Mouse (Mus musculus): ENCODE results near the gene Psmb6.
"Not testable (repeated sequence)": the region's sequence is repeated elsewhere in the genome, so short reads cannot be mapped to it uniquely, and the experiment has no call there.

The Psmb6 gene

DNA sequence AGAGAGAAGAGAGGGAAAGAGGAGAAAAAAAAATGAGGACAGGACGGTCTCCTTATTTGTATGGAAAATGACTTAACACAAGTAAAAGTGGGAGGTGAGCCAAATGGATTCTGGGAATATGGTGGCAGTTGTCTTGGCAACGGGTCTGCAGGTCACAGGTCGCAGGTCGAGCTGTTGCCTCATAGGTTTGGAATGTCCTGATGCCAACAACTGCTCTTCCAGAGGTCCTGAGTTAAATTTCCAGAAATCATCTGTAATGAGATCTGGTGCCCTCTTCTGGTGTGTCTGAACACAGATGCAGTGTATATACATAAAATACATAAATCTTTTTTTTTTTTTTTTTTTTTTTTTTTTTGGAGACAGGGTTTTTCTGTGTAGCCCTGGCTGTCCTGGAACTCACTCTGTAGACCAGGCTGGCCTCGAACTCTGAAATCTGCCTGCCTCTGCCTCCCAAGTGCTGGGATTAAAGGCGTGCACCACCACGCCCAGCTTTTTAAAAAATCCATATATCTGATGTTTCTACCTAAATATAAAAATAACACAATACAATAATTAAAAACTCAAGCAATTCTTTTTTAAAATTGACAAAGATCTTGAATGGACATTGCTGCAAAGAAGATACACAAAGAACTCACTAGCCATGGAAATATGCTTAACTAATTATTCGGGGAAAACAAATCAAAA lies 1.7 kb upstream of the Psmb6 start:
- DNase-seq, result not testable (repeated sequence)

DNA sequence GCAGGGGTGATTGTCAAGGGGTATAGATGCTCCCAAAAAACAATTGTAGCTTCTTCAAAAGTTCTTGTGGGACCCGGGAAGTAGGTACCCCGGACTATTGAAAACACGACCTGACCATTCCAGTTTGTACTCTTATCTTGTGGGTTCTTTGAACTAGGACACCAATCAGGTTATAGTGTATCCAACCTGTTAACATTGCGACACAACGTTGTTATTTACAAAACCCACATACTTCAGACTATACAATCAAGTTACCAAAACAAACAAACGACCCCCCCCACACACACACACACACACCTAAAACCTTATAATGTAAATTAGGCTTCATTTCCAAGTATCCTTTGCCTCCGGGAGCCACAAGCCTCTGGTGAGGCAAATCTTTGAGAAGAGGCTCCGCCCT lies 385 bp upstream of the Psmb6 start:
- DNase-seq, result no peak

DNA sequence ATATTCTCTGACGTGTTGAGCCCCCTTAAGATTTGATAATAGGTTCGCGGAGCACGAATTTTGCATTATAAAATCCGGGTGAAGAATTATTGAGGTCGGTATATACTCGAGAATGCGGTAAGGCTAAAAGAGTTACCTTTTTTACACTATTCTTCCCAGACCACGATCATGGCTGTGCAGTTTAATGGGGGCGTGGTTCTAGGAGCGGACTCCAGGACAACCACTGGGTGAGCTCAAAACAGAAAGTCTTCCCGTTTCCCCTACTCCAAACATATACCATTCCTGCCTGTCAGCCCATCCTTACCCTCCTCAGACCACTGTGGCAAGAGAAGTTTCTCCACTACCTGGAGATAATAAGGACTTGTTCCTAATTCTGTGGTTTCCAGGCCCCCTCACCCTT lies 559 bp downstream of the Psmb6 start:
- no peak for DNase-seq

DNA sequence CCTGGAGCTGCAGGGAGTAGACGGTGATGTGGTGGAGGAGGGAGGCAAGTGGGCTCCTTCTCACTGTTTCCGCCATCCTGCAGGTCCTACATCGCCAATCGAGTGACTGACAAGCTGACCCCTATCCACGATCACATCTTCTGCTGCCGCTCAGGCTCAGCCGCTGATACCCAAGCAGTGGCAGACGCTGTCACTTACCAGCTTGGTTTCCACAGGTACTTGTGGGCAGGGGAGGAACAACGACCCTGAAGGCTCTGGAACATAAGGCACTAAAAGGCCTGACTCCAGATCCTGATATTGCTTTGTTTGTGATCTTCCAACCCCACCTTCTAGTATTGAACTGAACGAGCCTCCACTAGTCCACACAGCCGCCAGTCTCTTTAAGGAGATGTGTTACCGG lies 1.0 kb downstream of the Psmb6 start:
- DNase-seq, result no peak

DNA sequence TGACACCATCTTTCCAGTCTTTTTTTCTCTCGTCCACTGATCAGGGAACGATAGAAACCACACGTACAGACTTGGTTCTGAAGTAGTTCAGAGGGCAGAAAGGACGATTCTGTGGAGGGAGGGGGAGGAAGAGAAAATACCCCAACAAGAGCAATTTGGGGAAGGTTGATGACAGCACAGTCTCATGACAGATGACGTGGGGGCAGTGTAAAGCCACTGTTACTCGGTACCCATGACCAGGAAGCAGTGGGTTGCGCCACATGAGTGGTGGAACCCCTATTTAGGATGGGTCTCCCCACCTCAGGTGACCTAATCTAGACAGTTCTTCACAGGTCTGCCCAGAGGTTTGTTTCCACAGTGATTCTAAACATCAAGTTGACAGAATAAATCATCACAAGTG lies 3.4 kb downstream of the Psmb6 start:
- no peak for DNase-seq

DNA sequence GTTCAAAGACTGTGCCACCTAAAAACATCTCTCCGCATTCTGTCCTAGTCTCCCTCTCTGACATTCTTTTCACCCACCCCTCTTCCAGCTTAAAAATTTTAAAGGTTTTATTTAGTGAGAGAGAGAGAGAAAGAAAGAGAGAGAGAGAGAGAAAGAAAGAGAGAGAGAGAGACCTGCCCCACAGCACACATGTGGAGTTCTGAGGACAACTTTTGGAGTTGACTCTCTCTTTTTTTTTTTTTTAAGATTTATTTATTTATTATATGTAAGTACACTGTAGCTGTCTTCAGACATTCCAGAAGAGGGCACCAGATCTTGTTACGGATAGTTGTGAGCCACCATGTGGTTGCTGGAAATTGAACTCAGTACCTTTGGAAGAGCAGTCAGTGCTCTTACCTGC lies 5.9 kb downstream of the Psmb6 start:
- not testable (repeated sequence) for DNase-seq

DNA sequence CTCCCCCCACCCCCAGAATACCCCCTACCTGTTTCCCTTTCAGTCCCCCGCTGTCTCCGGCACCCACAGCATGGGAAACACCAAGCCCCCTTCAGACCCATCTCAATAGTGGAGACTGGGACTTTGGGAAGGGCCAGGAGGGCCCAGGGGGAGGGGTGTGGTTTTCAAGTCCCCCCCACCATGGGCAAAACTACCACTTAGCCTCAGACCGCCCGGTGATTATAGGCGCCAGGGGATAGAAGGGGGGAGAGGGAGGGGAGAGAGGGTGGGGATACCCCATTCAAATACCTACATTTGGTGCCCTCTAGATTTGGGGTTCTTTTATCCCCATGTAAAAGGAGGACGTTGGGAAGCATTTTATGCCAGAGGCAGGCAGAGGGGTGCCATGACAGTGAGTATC lies 7.7 kb downstream of the Psmb6 start, which contains the start of gene Gm40193:
TSS of gene Gm40193 (minus strand) at position 101 of the 400 bp plus-strand sequence.
- no peak for DNase-seq

DNA sequence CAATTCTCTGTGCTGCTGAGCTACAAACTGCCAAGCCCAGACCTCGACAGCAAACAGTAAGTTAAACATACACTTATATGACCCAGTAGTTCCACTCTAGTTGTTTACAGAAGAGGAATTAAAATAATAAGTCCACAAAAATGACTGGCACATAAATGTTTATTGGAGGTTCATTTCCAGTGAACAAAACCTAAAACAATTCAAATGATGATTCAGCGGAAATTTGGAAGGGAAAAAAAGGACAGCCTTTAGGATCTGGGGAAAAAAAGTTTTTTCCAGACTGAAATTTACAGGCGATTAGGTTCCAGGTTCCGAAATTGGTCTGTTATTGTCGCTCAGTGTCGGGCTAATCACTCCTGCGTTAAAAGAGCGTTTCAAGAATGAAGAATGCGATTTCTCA lies 14.3 kb downstream of the Psmb6 start:
- no peak for DNase-seq

DNA sequence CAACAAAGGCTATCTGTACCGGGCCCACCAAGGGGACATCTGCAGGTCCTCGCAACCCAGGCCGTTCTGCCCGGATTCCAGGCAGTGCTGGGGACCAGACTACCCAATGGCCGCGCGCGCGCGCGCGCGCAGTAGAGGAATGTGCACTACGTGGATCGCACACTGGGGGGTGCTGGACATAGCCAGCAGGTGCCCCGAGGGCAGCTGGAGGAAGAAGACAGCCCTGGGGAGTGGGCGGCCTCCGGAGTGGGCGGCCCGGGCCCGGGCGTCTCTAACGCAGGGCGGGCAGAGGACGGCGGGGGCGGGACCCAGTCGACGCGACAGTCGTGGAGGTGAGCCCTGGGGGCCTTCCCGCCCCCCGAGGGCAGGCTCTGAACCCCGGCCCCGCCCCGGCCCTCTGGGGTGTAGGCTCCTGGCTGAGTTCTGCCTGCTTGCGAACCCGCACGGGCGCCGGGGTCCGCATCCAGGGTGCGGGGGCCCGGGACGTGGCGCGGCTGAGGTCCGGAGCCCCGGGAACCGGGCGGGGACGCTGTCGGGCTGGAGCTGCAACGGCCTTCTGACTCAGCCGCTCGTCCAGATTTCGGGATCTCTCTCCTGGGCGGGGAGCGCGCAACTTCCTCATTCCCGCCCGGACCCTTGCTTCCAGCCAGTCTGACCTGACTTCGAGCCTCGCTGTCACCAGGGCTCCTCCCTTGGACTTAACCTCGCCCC lies 14.9 kb downstream of the Psmb6 start, which contains the start of gene Pld2:
TSS of gene Pld2 (plus strand) at position 188 of the 711 bp plus-strand sequence.
- peak; percentile 95 for DNase-seq

DNA sequence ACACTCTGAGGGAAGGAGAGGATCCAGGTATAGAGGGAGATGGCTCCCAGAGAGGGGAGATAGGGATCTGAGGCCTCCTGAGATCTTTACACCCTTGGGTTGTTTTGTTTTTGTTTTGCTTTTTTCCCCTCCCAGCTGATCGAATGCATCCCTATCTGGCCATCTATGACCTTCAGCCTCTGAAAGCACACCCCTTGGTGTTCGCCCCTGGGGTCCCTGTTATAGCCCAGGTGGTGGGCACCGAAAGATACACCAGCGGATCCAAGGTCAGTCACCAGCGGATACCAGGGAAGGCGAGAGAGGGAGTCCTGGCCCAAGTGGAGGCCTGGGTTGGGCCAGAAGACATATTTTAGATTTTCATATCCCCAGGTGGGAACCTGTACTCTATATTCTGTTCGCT lies 15.8 kb downstream of the Psmb6 start:
- no peak for DNase-seq

DNA sequence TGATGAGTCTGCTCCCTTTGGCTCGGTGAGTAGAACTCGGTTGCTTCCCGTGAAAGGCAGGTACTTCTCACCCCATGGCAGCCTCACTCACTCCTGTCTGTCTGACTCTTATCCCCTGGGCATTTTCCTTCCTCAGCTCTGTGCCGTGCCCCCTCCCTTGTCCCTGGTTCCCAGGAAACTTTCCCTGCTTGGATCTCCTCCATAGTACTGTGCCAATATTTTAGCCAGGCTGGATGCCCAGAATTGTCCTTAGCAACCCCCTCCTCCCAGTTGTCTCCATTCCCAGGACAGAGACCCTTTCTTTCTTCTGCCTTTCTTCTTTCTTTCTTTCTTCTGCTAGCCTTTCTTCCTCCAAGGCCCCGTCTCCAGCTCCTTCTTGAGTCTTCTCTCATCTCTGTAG lies 16.2 kb downstream of the Psmb6 start:
- DNase-seq, result no peak

DNA sequence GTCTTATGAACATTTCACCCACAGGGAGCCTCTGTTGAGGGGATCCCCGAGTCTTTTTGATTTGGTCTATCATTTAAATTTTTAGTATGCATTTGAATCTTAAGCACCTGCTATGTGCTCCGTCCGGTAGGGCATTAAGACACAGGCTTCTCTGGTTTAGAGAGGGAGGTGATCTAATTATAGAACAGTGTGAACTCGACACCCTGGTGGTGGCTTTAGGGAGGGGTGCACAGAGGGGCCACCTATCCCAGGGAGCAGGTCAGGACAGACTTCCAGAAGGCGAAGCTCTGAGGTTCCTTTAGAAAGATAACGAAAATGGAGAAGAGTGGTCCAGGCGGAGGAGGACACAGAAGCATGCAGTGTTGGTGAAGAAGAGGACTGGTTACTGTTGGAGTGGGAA lies 19.3 kb downstream of the Psmb6 start:
- DNase-seq, result no peak

DNA sequence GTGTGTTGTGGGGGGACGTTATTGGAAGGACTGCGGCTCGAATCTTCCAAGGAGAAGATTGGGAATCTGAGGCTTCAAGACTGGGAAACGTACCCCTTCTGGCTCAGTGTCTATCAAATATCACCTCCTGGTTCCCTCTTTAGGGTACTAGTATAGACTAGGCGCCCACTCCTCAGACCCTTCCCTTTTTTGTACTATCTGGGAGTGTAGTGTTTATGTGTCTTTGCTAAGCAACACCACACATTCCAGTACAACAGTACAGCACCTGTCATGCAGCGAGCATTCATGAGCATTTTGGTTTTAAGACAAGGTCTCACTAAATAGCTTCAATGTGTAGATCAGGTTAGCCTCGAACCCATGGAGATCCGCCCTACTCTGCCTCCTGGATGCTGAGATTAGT lies 26.4 kb downstream of the Psmb6 start:
- no peak for DNase-seq

DNA sequence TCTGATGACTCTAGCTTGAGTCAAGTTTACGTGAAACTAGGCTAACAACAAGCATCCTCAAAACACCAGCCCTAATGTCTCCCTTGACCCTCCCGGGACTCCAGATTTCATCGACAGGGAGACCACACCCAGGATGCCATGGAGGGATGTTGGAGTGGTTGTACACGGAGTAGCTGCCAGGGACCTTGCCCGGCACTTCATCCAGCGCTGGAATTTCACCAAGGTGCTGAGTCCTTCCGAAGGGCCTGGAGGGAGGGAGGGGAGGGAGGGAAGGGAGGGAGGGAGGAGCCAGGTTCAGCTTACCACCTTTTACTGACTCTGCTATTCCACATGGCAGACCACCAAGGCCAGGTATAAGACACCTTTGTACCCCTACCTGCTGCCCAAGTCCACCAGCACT lies 28.8 kb downstream of the Psmb6 start:
- no peak for DNase-seq

DNA sequence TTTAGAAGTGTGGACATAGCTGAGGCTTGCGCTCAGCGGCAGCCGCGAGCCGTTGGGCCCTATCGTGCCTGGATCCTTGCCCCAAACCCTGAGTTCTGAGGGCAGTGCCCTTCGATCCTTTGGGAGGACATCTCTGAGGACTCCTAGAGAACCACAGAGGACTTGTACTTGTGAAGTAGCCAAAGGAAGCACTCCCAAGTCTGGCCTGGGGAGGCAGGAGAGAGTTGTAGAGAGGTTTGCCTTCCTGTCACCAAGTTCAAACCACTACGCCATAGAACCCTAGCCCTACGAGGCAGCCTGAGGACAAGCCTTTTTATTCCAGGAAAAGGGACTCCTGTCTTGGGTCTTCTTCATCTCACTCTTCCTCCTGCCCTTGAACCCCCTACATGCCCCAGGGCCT lies 32.4 kb downstream of the Psmb6 start:
- DNase-seq, result no peak

DNA sequence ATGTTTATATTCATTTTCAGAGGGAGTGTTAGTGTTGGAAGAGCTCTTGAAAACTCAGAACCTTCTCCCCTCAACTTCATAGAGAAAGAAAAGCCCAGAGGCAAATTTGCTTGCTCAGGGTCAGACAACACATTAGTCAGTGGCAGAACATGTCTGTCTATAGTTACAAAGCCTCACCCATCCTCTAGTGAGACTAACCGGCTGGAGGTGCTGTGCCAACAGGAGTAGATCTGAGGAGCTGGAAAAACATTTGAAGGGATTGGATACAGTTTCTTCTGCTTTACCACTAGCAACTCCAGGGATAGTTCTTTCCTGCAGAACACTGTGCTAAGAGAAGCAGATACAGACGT lies 36.7 kb downstream of the Psmb6 start:
- DNase-seq, result no peak

DNA sequence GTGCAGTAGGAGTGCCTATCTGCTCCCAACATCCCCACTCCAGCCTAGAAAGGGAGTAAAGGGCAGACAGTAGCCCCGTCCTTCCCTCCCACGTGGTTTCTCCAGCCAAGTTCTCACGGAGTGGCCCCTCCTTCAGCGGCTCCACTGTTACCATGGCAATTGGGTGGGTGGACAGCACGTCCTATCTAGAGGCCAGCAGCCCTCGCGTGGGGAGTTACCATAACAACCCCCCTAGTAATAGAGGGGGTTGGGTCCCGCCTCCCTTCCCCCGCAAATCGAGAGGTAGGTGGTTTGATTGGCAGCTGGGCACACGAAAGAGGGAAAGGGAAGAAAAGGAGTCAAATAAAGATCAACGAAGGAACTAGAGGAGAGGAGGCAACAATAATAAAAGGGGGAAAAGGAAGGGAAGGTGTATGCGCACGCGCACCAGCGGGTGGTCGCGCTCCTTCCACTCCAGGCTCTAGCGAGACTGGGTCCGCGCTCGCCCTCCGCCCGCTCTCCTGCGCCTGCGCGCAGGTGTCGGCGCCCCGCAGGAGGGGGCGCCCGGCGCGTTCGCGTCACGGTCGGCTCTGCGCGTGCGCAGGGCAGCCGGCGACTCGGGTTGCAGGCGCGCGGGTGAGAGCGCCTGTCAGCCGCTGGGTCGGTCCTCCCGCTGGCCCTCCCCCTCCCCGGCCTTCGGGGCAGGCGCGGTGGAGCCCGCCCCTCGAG lies 37.3 kb downstream of the Psmb6 start, which contains the start of gene Mink1:
TSS of gene Mink1 (plus strand) at position 595 of the 708 bp plus-strand sequence.
- peak; percentile 92 for DNase-seq

DNA sequence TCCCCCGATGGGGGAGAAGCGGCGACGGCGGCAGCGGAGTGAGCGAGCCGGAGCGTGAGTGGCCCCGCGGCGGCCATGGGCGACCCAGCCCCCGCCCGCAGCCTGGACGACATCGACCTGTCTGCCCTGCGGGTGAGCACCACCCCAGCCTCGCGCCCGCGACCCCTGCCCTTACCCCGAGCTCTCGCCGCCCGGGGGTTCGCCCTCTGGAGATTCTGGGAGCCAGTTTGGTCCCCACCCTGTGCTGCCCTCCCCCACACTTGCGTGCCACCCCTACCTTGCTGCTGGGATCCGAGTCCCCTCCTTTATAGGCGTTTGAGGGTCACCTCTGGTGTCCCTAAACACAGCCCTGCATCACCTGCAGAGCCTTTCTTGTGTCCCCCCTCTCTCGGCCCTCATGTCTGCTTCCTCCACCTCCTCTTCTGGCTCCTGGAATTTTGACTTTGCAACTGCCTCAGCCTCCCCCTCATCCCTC lies 37.9 kb downstream of the Psmb6 start:
- DNase-seq, result no peak

DNA sequence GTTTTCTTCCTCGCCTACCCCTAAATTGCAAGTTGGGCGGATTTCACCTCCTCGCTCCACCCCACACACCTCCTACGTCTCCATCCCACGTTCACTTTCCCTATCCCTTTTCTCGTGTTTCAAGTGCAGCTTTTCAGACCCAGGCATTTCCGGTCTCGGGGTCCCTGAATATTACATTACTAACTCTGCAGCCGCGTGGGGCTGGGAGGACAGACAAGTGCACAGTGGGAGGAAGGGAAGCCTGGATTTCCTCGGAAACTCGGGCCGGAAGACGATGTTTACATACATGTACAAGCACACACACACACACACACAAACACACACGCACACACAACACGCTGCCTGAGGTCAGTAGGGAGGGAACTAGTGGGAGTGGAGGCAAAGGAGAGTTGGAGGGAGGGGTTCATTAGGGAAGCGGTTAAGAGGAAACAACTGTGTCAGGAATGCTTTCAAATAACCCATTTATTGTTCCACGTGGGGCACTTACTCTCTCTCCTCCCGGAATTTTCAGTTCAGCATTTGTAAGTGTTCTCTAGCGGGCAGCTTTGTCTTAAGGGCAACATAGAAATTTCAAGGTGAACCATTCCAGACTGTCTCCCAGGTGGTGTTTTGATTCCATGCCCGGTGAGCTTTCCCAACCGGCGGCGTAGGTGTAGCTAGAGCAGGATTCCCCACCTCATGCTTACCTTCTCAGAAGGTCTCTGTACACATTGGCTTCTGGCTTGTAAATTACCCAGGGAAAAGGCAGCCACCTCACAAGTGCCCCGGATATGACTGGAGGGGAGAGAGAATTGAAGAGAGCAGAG lies 38.5 kb downstream of the Psmb6 start:
- DNase-seq, result peak; percentile 79

DNA sequence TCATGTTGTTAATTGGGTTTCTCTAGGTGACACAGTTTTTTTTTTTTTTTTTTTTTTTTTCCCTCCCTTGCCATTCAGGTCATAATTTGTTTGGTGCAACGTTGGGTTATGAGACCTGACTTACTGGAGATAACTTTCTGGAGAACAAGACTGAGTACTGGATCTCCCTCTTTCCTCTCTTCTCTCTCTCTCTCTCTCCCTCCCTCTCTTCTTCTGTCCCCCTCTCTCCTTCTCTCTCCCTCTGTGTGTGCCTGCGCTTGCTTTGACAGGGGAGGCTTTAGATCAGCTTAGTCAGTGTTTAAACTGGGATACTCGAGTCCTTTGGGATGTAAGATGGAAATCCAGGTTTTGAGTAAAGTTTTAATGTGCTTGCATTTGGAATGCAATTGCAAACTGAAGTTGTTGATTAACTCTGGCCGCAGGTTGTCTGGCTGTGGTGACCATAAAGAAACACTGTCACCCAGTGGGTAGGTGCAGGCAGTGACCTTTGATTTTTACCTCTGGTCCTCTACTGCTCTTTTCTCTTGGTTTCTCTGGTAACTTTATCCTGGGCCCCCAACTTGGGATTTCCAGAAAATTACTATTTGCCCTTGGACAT lies 39.2 kb downstream of the Psmb6 start:
- no peak for DNase-seq

DNA sequence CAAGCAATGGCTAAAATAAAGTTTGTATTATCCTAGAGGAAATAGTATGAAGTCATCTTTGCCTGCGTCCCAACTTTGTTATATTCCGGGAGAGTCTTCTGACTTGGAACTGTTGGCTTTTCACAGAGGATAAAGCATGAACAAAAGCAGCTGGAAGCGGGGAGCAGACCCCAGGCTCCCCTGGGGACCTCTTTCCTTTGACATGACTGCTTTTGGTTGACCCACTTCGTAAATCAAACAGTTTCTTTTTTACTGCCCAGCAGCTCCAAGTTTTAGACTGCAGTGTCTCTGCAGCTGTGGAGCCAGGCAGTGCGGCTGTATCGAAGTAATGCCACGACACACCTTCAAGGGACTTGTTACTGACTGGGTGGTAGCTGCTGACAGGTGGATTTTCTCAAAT lies 41.4 kb downstream of the Psmb6 start:
- no peak for DNase-seq

DNA sequence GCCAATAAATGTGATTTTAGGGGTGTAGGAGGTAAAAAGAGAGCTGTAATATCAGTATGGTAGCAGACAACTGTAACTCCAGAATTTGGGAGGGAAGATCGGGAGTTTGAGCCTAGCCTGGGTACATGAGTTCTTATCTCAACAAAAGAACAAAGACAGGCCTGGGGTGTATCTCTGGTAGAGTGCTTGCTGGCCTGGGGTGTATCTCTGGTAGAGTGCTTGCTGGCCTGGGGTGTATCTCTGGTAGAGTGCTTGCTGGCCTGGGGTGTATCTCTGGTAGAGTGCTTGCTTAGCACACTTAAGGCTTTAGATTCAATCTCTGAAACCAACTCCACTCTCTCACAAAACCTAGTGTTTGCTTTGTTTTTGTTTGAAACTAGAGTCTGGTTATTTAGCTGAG lies 45.4 kb downstream of the Psmb6 start:
- not testable (repeated sequence) for DNase-seq

DNA sequence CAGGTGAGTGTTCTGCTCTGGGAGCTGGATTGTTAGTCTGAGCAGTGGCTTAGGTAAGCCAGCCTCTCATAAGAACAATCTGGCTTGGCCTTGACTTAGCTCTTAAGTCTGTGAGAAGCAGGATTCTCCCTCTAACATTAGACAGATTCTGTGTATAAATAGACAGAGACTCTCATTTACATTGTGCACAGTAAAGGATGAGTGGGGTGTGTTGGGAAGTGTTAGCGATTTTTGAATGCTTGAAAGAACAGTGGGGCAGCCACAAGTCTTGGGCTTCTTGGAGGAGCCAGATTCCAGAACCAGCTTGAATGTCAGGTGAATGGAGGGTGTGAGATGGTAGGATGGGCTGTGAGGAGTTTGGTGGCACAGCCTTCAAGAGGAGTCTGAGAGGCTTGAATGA lies 46.5 kb downstream of the Psmb6 start:
- no peak for DNase-seq
